In the genomic region with DNA sequence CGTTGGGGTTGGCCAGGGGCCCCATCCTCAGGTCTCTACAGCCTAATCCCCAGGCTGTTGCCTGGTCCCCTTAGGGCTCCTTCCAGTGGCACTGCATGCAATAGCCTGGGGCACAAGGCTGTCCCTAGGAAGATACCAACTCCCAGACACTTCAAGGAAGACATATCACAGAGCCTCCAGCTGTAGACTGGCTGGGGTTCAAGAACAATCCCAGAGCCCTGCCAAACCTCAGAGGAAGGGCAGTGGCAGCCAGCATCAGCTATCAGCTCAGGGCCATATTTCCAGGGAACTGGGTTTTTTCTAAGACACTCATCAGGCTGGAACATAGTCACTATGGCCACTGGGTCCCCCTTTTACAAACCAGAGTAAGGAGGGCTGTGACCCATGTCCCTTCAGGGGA, we compare ENCODE assay signal across 20 mouse cellular contexts. TPM values are rescaled to one million over a fixed set of nuclear protein-coding genes. Genes with fewer than 3 reads are reported as not detected.
DNase-seq lines count a peak whose midpoint lies in the region; TF ChIP-seq lines count a peak whose summit lies in the region.
"Had no signal": no experiment of that assay in that cellular context is flagged by ENCODE, and none has a peak within 500 bp of the region (broad histone marks: within the 10 kb centered on the region; RNA-seq: fewer than 3 reads in every experiment).

No protein-coding gene starts in this region.

- peak overlapping the region; percentile 12; the same call in 1 of the 2 replicates for H3K27ac ChIP-seq in layer of hippocampus, adult 2 months
- H3K27ac ChIP-seq: embryonic facial prominence, embryonic 12.5 days; hindbrain, embryonic 13.5 days; limb, embryonic 10.5 days; liver, embryonic 14.5 days; lung, embryonic 15.5 days; stomach, embryonic 15.5 days had no signal

- H3K4me3 ChIP-seq in layer of hippocampus, adult 2 months: no peak overlapping the region
- H3K4me3 ChIP-seq: embryonic facial prominence, embryonic 12.5 days; hindbrain, embryonic 13.5 days; limb, embryonic 10.5 days; lung, embryonic 15.5 days; stomach, embryonic 15.5 days had no signal

- TF ChIP-seq CTCF in layer of hippocampus, adult 2 months (conservative IDR thresholded peaks at IDR 0.05): no peak

- DNase-seq in layer of hippocampus, adult 2 months (ENCODE audit: low spot score in 2 of 2): no peak
- no peak for DNase-seq in layer of hippocampus, adult 18-20 months (ENCODE audit: low spot score in 2 of 2)
- peak; percentile 76 for DNase-seq in ovary, adult 18-20 months (ENCODE audit: low spot score)
- no peak for DNase-seq in ovary, postnatal 10 days (ENCODE audit: low spot score)
- DNase-seq in adrenal gland, postnatal 14 days: peak; percentile 57
- DNase-seq in cerebellum, postnatal 25 days: no peak
- no peak for DNase-seq in cerebellum, postnatal 4 days (ENCODE audit: low spot score in 2 of 2)
- DNase-seq: cerebellum, adult 11 months; cerebellum, adult 9-11 months; gastrocnemius, postnatal 36 days; heart, postnatal 36 days; kidney, adult 11 months; midbrain, embryonic 14.5 days; thymus, postnatal 25 days had no signal

RNA-seq across cellular contexts. Expression of gene Scarb1, which starts 25.8 kb away (rescaled TPM):
- 10 to 100 TPM; 34.5 to 35.1 TPM for total RNA-seq in layer of hippocampus, adult 2 months (2021)
- 10 to 100 TPM; 29.4 to 32.7 TPM for total RNA-seq in layer of hippocampus, adult 18-20 months (2021)
- total RNA-seq in adrenal gland, postnatal 14 days (2021): 1,757 and 2,166 TPM in 2 replicates

Comparison
In these comparisons a context has a peak if more than half of its experiments do, and no peak if none do; other contexts are left out.
1. DNase-seq: peak in ovary, adult 18-20 months (single experiment) and adrenal gland, postnatal 14 days (single experiment); none in layer of hippocampus, adult 2 months (0 of 2), layer of hippocampus, adult 18-20 months (0 of 2), ovary, postnatal 10 days (single experiment), cerebellum, postnatal 25 days (0 of 2) and cerebellum, postnatal 4 days (0 of 2).
2. RNA of gene Scarb1, which starts 25.8 kb away (total RNA-seq): 1,757 to 2,166 TPM in adrenal gland, postnatal 14 days; 34.5 to 35.1 TPM in layer of hippocampus, adult 2 months and 29.4 to 32.7 TPM in layer of hippocampus, adult 18-20 months; every median in the first group is over 10 times any median in the second.